Mouse (Mus musculus) intestine, embryonic 14.5 days (tissue): Measurements from ENCODE around the gene Afm. TPM values are rescaled to one million over a fixed set of nuclear protein-coding genes. Genes with fewer than 3 reads are reported as not detected.

Experiments
- ATAC-seq: fragments of 200-750 bp; cut with Nextera tagmentation; replicated peaks from 2 replicates; pipeline ENCODE4 v1.8.0; 2017; ENCODE audit warnings: low read depth, moderate number of reproducible peaks, moderate TSS enrichment, moderate library complexity; ENCODE audit not compliant: low FRiP score, low TSS enrichment
- DNase-seq: peaks from one replicate; pipeline ENCODE4 v3.0.0-alpha.2; 2018; ENCODE audit warnings: low spot score
- H3K27ac ChIP-seq: fragments of 300-500 bp; sonication (generic); 2 replicates; pipeline ENCODE4 v1.5.1; 2014; ENCODE audit warnings: low read depth, mild to moderate bottlenecking, control low read depth
- H3K27me3 ChIP-seq: fragments of 300-500 bp; sonication (generic); replicated peaks from 2 replicates; pipeline ENCODE4 v1.6.1; 2014; ENCODE audit warnings: low read length, control low read depth; ENCODE audit not compliant: control insufficient read depth, insufficient read depth
- H3K36me3 ChIP-seq: fragments of 300-500 bp; sonication (generic); 2 replicates; pipeline ENCODE4 v1.6.1; 2014; ENCODE audit warnings: low read length, control low read depth; ENCODE audit not compliant: control insufficient read depth, insufficient read depth
- H3K4me1 ChIP-seq: fragments of 300-500 bp; sonication (generic); replicated peaks from 2 replicates; pipeline ENCODE4 v1.6.1; 2014; ENCODE audit warnings: low read length, control low read depth, mixed read lengths; ENCODE audit not compliant: control insufficient read depth, insufficient read depth
- H3K4me2 ChIP-seq: fragments of 300-500 bp; sonication (generic); 2 replicates; pipeline ENCODE4 v1.6.1; 2014; ENCODE audit warnings: low read length
- H3K4me3 ChIP-seq: fragments of 300-500 bp; sonication (generic); 2 replicates; pipeline ENCODE4 v1.5.1; 2014; ENCODE audit warnings: low read depth, low read length, control low read depth, mixed read lengths
- H3K9ac ChIP-seq: fragments of 300-500 bp; sonication (generic); 2 replicates; pipeline ENCODE4 v1.6.1; 2014; ENCODE audit warnings: mild to moderate bottlenecking, low read length
- H3K9me3 ChIP-seq: fragments of 300-500 bp; sonication (generic); 2 replicates; pipeline ENCODE4 v1.6.1; 2016; ENCODE audit warnings: low read length, control low read depth; ENCODE audit not compliant: control insufficient read depth
- WGBS: fragments of 180-500 bp; shearing (Covaris S2); extraction: QIAGEN DNeasy Blood & Tissue Kit; methylation state at CpG from one replicate; pipeline ENCODE4 v1.1.7; 2014; 5-methylcytosine and 5-hydroxymethylcytosine counted together
- polyA plus RNA-seq: library from polyadenylated mRNA; unstranded; fragments of >200 nt; fragmentation: Nextera tagmentation; extraction: Ambion mirVana; gene quantifications from 2 replicates; pipeline ENCODE4 v1.2.1, GENCODE M21; 2014

The Afm gene
- 8.9 and 9.3 TPM in 2 replicates for polyA plus RNA-seq

GRCm38 (mm10) chr5:90518356-90519100, at the start of gene Afm:
Gene Afm (plus strand): TSS chr5:90518932.
- Histone ChIP-seq H3K4me2 (peak within 1 kb of the TSS; percentile 20), H3K4me1 (no peaks in the 10 kb centered on the region), H3K27ac (no peak within 1 kb of the TSS; the same call in 1 of the 2 replicates), H3K9me3 (no peaks in the 10 kb centered on the region), H3K36me3 (no peaks in the 10 kb centered on the region), H3K4me3 (peak within 1 kb of the TSS; percentile 10), H3K27me3 (no peaks in the 10 kb centered on the region), H3K9ac (no peak within 1 kb of the TSS)
- 66% methylated on average over 6 of the region's 6 CpGs for WGBS
- ATAC-seq (peak; percentile 34; the same call in 1 of the 2 replicates), DNase-seq (no peak)

GRCm38 (mm10) chr5:90470836-90471235, 47.9 kb upstream of the Afm start:
- ATAC-seq = no peak
- Histone ChIP-seq H3K27me3 (no peaks in the 10 kb centered on the region), H3K4me1 (no peaks in the 10 kb centered on the region), H3K4me3 (no peak overlapping the region), H3K4me2 (no peak overlapping the region), H3K27ac (no peak overlapping the region), H3K9ac (no peak overlapping the region), H3K36me3 (no peaks in the 10 kb centered on the region), H3K9me3 (no peaks in the 10 kb centered on the region)
- WGBS = 72% methylated on average over 3 of the region's 3 CpGs
- no peak for DNase-seq

GRCm38 (mm10) chr5:90473902-90474301, 44.8 kb upstream of the Afm start:
- WGBS = 87% methylated on average over 4 of the region's 4 CpGs
- ATAC-seq = no peak
- H3K36me3 ChIP-seq = no peaks in the 10 kb centered on the region

GRCm38 (mm10) chr5:90474369-90474768, 44.4 kb upstream of the Afm start:
- H3K27ac ChIP-seq = no peak overlapping the region
- ATAC-seq = no peak
- no peaks in the 10 kb centered on the region for H3K9me3 ChIP-seq
- no peak overlapping the region for H3K4me3 ChIP-seq
- H3K9ac ChIP-seq = no peak overlapping the region
- H3K4me1 ChIP-seq = no peaks in the 10 kb centered on the region
- H3K4me2 ChIP-seq = no peak overlapping the region
- DNase-seq = no peak
- H3K36me3 ChIP-seq = no peaks in the 10 kb centered on the region
- H3K27me3 ChIP-seq = no peaks in the 10 kb centered on the region
- WGBS = 77% methylated on average over 5 of the region's 5 CpGs

More at GRCm38 (mm10) chr5:90473902-90474301, 44.8 kb upstream of the Afm start:
- Histone ChIP-seq H3K27ac (no peak overlapping the region), H3K9me3 (no peaks in the 10 kb centered on the region), H3K27me3 (no peaks in the 10 kb centered on the region), H3K4me2 (no peak overlapping the region), H3K4me1 (no peaks in the 10 kb centered on the region), H3K9ac (no peak overlapping the region), H3K4me3 (no peak overlapping the region)
- DNase-seq = no peak

- Histone ChIP-seq H3K36me3 (no peaks in the 10 kb centered on the region), H3K9me3 (no peaks in the 10 kb centered on the region), H3K27me3 (no peaks in the 10 kb centered on the region), H3K4me3 (no peak overlapping the region), H3K4me1 (no peaks in the 10 kb centered on the region), H3K4me2 (no peak overlapping the region), H3K9ac (no peak overlapping the region), H3K27ac (no peak overlapping the region)
- DNase-seq = no peak
- 74% methylated on average over 3 of the region's 3 CpGs for WGBS
- ATAC-seq = no peak
These were observed 42.0 kb upstream of the Afm start for GRCm38 (mm10) chr5:90476741-90477140.

GRCm38 (mm10) chr5:90477308-90478140, 41.2 kb upstream of the Afm start:
- Histone ChIP-seq H3K9me3 (no peaks in the 10 kb centered on the region), H3K4me1 (no peaks in the 10 kb centered on the region), H3K4me3 (no peak overlapping the region), H3K4me2 (no peak overlapping the region), H3K27ac (no peak overlapping the region), H3K27me3 (no peaks in the 10 kb centered on the region), H3K9ac (no peak overlapping the region), H3K36me3 (no peaks in the 10 kb centered on the region)
- ATAC-seq (no peak), DNase-seq (no peak)
- WGBS = 70% methylated on average over 7 of the region's 7 CpGs

- DNase-seq (no peak), ATAC-seq (no peak)
- Histone ChIP-seq H3K4me2 (no peak overlapping the region), H3K9me3 (no peaks in the 10 kb centered on the region), H3K9ac (no peak overlapping the region), H3K36me3 (no peaks in the 10 kb centered on the region), H3K4me3 (no peak overlapping the region), H3K4me1 (no peaks in the 10 kb centered on the region), H3K27ac (no peak overlapping the region), H3K27me3 (no peaks in the 10 kb centered on the region)
- 83% methylated on average over 1 of the region's 1 CpGs for WGBS
These were observed 39.8 kb upstream of the Afm start for GRCm38 (mm10) chr5:90478886-90479285.

- ATAC-seq (no peak), DNase-seq (no peak)
- WGBS = 76% methylated on average over 7 of the region's 7 CpGs
These were observed 33.1 kb upstream of the Afm start for GRCm38 (mm10) chr5:90485597-90485996.

More at GRCm38 (mm10) chr5:90485597-90485996, 33.1 kb upstream of the Afm start:
- Histone ChIP-seq H3K9me3 (no peaks in the 10 kb centered on the region), H3K36me3 (no peaks in the 10 kb centered on the region), H3K4me1 (no peaks in the 10 kb centered on the region), H3K27me3 (no peaks in the 10 kb centered on the region), H3K9ac (no peak overlapping the region), H3K27ac (no peak overlapping the region), H3K4me3 (no peak overlapping the region), H3K4me2 (no peak overlapping the region)
